Mouse (Mus musculus): ENCODE measurements around the gene Hoxd12.

GRCm38 (mm10) chr2:74656632-74657021, 18.2 kb upstream of the Hoxd12 start:
- TF ChIP-seq CTCF (IDR thresholded peaks at IDR 0.05; ENCODE audit: control insufficient read depth, insufficient read depth, low read length) (no peak), POLR2A (IDR thresholded peaks at IDR 0.05; ENCODE audit: borderline replicate concordance, control insufficient read depth, low read depth, low read length) (no peak)
